Mouse (Mus musculus): Measurements from ENCODE around the gene Ppp1r14a. TPM values are rescaled to one million over a fixed set of nuclear protein-coding genes. Genes with fewer than 3 reads are reported as not detected.

The Ppp1r14a gene
- polyA plus RNA-seq, 1 experiment from 2014 or later: 246 TPM

DNA sequence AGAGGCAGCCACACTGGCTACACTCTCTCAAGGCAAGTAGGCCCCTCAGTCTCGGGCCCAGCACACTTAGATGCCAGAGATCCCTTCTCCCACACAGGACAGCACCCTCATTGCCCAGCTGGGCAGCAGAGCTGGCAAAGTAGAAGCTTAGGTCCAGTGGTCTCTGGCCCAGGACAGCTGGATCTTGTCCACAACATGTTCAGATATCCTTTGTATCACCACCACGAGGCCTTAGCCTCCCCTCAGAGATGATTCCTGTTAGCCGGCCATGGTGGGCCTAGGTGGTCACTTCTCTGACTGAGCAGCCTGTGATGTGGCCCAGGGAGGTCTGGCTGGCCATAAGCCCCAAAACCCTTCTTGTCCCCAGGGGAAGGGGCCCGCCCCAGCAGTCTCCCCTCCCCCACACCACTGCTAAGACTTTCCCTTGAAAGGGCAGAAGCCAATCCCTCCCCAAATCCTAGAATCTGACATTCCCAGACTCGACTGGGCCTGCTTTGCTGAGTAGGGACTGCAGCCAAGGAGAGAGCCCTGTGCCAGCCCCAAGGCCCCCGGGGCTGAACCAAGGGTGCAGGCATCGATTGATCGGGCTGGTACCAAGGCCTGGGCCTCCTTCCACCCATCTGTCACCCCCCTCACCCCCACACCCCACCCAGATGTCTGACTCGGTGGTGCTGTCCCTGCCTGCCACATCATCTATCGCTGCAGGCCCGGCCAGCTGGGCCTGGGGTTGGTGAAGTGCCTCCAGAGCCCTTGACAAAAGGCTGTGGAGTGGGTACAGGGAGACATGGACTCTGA is 1.8 kb downstream of the Ppp1r14a start:
- TF ChIP-seq CTCF (IDR thresholded peaks at IDR 0.05) (no peak), EP300 (IDR thresholded peaks at IDR 0.05) (no peak)
- no peaks in the 10 kb centered on the region for H3K9me3 ChIP-seq (ENCODE audit: low read length)
- peak overlapping the region; percentile 53 for H3K4me3 ChIP-seq (ENCODE audit: low read depth, low read length)
- H3K4me2 ChIP-seq (replicated peaks; ENCODE audit: low read depth, low read length): peak overlapping the region; percentile 51
- H3K36me3 ChIP-seq (ENCODE audit: insufficient read depth, low read length): no peaks in the 10 kb centered on the region
- peaks cover 9% of the 10 kb centered on the region; the same call in 1 of the 2 replicates for H3K4me1 ChIP-seq (ENCODE audit: insufficient read depth, low read depth, low read length)
- no peaks in the 10 kb centered on the region for H3K27me3 ChIP-seq (replicated peaks; ENCODE audit: insufficient read depth, low read length)
- H3K9ac ChIP-seq (replicated peaks; ENCODE audit: low read depth): peak overlapping the region; percentile 27; the same call in 1 of the 2 replicates
- DNase-seq (ENCODE audit: low spot score) (no peak), ATAC-seq (no peak)
- WGBS: 51% methylated on average over 11 of the region's 11 CpGs
- peak overlapping the region; percentile 95 for H3K27ac ChIP-seq (ENCODE audit: low read length)

DNA sequence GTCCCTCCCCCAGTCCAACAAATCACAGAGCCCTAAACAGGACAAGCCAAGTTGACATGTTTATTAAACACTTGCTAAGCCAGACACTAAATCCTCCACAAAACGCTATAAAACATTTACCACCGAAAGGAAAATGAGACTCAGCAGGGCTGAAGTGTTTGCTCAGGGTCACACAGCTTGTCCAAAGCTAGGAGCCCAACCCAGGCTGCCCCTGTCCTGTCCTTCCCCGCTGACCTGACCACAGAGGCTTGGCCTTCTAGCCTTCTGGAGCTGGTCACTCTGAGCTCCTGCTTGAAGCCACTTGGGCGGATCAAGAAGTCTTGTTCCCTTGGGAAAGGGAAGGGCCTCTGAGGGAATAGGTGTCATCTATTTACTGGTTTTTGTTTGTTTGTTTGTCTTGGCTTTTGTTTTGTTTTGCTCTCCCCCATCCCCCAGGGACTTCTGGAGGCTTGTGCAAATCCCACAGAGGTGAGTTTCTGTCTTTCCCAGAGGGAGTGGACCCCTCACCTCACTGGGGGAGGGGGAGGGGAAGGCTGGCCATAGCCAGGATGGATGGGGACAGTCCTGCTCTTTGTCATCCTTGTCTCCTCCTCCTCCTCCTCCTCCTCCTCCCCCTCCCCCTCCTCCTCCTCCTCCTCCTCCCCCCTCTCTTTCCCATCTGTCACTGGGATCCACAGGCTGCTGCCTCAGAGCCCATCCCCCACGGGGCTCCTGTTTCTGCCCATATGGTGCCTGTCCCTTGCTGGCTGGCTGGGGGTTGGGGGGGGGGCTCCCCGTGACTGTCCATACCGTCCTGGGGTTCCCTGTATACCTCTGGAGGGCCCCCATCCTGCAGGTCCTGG is 2.7 kb downstream of the Ppp1r14a start:
- no peak for ATAC-seq
- Histone ChIP-seq H3K4me2 (replicated peaks; ENCODE audit: low read depth, low read length) (peak overlapping the region; percentile 51), H3K9me3 (ENCODE audit: low read length) (no peaks in the 10 kb centered on the region), H3K4me1 (ENCODE audit: insufficient read depth, low read depth, low read length) (peaks cover 9% of the 10 kb centered on the region; the same call in 1 of the 2 replicates), H3K27ac (ENCODE audit: low read length) (peak overlapping the region; percentile 95), H3K4me3 (ENCODE audit: low read depth, low read length) (0 out of 2 replicates have a peak overlapping the region, but pooled peaks have one; percentile 53), H3K27me3 (replicated peaks; ENCODE audit: insufficient read depth, low read length) (no peaks in the 10 kb centered on the region), H3K36me3 (ENCODE audit: insufficient read depth, low read length) (no peaks in the 10 kb centered on the region), H3K9ac (replicated peaks; ENCODE audit: low read depth) (no peak overlapping the region; the same call in 1 of the 2 replicates)
- no peak for TF ChIP-seq CTCF (IDR thresholded peaks at IDR 0.05)
- no peak for TF ChIP-seq EP300 (IDR thresholded peaks at IDR 0.05)
- no peak for DNase-seq (ENCODE audit: low spot score)
- 18% methylated on average over 7 of the region's 7 CpGs for WGBS

DNA sequence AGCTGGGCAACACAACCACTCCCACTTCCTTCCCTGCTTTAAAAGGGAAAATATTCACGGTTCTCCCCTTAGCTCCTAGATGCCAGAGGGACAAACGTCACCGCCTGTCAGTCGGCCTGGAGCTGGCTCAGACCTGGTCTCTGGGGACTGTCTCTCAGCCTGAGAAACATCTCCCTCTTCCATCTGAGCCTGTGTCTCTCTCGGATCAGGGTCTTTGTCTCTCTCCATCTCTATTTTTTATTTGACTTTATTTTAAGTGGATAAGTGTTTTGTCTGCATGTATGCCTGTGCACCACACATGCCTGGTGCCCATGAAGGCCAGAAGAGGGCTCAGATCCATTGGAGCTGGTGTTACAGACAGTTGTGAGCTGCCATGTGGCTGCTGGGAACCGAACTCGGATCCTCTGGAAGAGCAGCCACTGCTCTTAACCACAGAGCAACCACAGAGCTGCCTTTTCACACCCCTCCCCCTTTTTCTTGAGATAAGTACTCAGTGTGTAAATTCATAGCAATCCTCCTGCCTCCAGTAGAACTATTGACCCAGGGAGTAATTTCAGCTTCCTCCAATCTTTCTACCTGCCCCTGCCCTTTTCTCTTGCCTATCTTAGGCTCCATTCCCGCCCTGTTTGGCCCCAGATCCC is 3.5 kb downstream of the Ppp1r14a start:
- 23% methylated on average over 8 of the region's 8 CpGs for WGBS
- Histone ChIP-seq H3K36me3 (ENCODE audit: insufficient read depth, low read length) (no peaks in the 10 kb centered on the region), H3K4me1 (ENCODE audit: insufficient read depth, low read depth, low read length) (peaks cover 9% of the 10 kb centered on the region; the same call in 1 of the 2 replicates), H3K4me2 (replicated peaks; ENCODE audit: low read depth, low read length) (peak overlapping the region; percentile 51; the same call in 1 of the 2 replicates), H3K27ac (ENCODE audit: low read length) (peak overlapping the region; percentile 95), H3K9me3 (ENCODE audit: low read length) (no peaks in the 10 kb centered on the region), H3K27me3 (replicated peaks; ENCODE audit: insufficient read depth, low read length) (no peaks in the 10 kb centered on the region), H3K4me3 (ENCODE audit: low read depth, low read length) (no peak overlapping the region), H3K9ac (replicated peaks; ENCODE audit: low read depth) (no peak overlapping the region)
- ATAC-seq: no peak
- TF ChIP-seq EP300 (IDR thresholded peaks at IDR 0.05) (no peak), CTCF (IDR thresholded peaks at IDR 0.05) (0 out of 2 replicates have a peak, but pooled peaks have one; percentile 15)
- DNase-seq (ENCODE audit: low spot score): peak; percentile 37

DNA sequence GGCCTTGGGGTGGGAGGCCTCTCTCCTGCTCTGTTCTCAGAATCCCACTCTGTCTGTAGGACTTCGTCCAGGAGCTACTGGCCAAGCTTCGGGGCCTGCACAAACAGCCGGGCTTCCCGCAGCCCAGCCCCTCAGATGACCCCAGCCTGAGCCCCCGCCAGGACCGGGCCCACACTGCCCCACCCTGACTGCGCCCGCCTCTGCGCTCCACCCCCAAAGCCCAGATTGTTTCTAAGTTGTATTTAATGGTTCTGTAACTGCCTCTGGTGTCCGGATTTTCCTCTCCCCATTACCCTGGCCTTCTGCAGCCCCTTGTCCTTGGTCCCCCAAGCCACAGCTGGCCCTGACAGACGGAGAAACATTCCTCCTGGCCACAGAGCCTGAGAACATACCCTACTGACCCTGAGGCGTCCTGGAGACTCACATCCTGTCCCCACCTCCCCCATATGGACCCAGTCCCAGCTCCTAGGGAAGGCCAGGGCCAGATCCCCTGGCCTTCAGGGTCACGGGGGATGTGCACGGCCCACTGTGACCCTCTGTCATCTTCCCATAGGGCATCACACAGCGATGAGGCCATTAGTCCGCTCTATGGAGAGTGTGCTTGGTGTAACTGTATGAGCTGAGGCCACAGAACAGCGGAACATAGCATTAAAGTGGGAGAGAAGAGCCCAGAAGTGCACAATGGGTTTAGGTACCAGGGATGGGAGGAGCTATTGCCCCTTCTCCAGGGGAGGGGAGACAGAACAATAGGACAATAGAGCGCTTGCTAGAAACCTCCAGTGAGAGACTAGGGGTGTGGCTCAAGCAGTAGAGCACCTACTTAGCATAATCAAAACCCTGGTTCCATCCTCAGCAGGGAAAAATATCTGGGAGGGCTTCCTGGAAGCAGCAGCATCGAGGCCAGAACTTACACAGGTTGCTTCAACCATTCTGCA is 4.3 kb downstream of the Ppp1r14a start:
- Histone ChIP-seq H3K9ac (replicated peaks; ENCODE audit: low read depth) (no peak overlapping the region), H3K36me3 (ENCODE audit: insufficient read depth, low read length) (no peaks in the 10 kb centered on the region), H3K27ac (ENCODE audit: low read length) (peak overlapping the region; percentile 95), H3K4me1 (ENCODE audit: insufficient read depth, low read depth, low read length) (peaks cover 9% of the 10 kb centered on the region; the same call in 1 of the 2 replicates), H3K4me2 (replicated peaks; ENCODE audit: low read depth, low read length) (no peak overlapping the region), H3K9me3 (ENCODE audit: low read length) (no peaks in the 10 kb centered on the region), H3K27me3 (replicated peaks; ENCODE audit: insufficient read depth, low read length) (no peaks in the 10 kb centered on the region), H3K4me3 (ENCODE audit: low read depth, low read length) (no peak overlapping the region)
- peak; percentile 69 for ATAC-seq
- TF ChIP-seq CTCF (IDR thresholded peaks at IDR 0.05) (no peak), EP300 (IDR thresholded peaks at IDR 0.05) (peak; percentile 72; the same call in 1 of the 2 replicates)
- 44% methylated on average over 19 of the region's 19 CpGs for WGBS
- peak; percentile 89 for DNase-seq (ENCODE audit: low spot score)

DNA sequence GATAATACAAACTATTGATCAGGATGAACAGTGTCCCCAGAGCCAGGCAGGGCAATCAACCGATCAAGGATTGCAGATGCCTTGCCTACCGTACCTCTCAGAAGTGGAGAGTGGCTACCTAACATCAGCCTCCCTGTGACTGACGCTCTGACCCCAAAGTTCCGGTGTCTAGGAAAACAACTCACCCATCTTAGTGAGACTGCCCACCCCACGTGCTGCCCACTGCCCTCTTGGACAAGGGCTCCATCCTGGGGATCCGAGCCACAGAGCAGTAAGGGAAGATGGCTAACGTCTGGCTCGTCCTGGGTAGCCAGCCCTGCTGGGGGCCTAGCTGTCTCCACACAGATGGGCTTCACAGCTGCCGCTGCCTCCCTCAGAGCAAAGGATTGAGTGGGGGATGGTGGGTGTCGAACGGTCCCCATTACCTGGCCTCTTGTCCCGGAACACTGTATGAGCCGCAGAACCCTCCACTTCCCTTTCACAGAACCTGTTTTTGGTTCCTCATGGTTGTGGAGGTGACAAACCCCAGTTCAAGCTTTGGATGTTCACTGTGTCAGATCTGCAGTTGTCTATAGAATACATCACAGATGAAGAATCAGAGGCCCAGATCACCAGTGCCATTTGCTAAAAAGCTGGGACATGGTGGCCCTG is 5.1 kb downstream of the Ppp1r14a start:
- Histone ChIP-seq H3K4me2 (replicated peaks; ENCODE audit: low read depth, low read length) (no peak overlapping the region), H3K9ac (replicated peaks; ENCODE audit: low read depth) (no peak overlapping the region), H3K4me1 (ENCODE audit: insufficient read depth, low read depth, low read length) (peaks cover 6% of the 10 kb centered on the region; the same call in 1 of the 2 replicates), H3K27me3 (replicated peaks; ENCODE audit: insufficient read depth, low read length) (no peaks in the 10 kb centered on the region), H3K27ac (ENCODE audit: low read length) (peak overlapping the region; percentile 95), H3K9me3 (ENCODE audit: low read length) (no peaks in the 10 kb centered on the region), H3K4me3 (ENCODE audit: low read depth, low read length) (no peak overlapping the region), H3K36me3 (ENCODE audit: insufficient read depth, low read length) (no peaks in the 10 kb centered on the region)
- TF ChIP-seq EP300 (IDR thresholded peaks at IDR 0.05): no peak
- no peak for TF ChIP-seq CTCF (IDR thresholded peaks at IDR 0.05)
- DNase-seq (ENCODE audit: low spot score): no peak
- no peak for ATAC-seq
- WGBS: 73% methylated on average over 13 of the region's 13 CpGs

Measured in lung, postnatal 0 days (tissue).